Mouse (Mus musculus) heart, postnatal 25 days (tissue): ENCODE results near the gene Rps11. TPM values are rescaled to one million over a fixed set of nuclear protein-coding genes. Genes with fewer than 3 reads are reported as not detected.
"Not testable (repeated sequence)": the region's sequence is repeated elsewhere in the genome, so short reads cannot be mapped to it uniquely, and the experiment has no call there.

Experiments used
- DNase-seq: peaks from one replicate; pipeline ENCODE4 v3.0.0; 2022; ENCODE audit warnings: low spot score
- intact Hi-C: fragments of 180-260 bp; cut with DNase I; formaldehyde crosslinking; loops from one replicate; pipeline ENCODE4 v1.15.1; 2025
- total RNA-seq, 2 experiments: library from RNA; stranded (reverse); gene quantifications; 2 replicates each; pipeline ENCODE4 v1.2.3; 2021

Gene Rps11
- total RNA-seq, 2 experiments from 2014 or later, result 517 to 569 TPM

DNA sequence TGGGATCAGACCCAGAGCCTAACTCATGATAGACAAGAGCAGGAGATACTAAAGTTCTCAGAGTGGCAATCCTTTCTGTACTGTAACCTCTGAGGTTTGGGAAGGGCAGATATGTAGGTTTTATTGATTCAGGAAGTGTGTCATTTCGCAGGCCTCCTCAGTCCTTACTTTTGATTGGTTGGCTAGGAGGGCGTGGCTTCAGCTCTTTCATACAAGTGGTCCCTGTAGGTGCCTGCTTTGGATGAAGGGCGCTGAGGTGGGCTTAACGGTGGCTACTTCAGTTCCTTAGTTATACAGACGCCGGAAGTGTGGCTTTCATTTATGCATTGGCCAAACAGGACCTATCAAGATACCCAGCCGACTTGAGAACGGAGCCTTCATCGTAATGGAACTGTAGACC is 31.4 kb upstream of the Rps11 start:
- intact Hi-C loops, result no loop called here

DNA sequence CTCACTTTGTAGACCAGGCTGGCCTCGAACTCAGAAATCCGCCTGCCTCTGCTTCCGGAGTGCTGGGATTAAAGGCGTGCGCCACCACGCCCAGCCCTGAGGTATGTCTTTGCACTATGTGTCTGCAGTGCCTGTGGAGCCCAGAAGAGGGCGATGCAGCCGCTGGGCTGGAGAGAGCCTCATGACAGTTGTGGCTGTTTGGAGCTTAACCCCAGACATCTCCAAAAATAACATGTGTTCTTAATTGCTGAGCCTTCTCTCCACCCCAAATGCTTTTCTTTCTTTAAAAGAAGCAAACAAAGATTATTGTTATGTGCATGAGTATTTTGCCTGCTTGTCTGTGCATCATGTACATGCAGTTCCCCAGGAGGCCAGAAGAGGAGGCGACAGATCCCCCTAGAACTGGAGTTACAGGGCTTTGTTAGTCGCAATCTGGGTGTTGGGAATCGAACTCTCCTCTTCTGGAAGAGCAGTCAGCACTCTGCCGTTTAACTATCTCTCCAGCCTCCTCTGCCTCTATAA is 30.8 kb upstream of the Rps11 start:
- intact Hi-C loops, result no loop called here
- no peak for DNase-seq

More for the DNA sequence above, 31.4 kb upstream of the Rps11 start:
- no peak for DNase-seq

DNA sequence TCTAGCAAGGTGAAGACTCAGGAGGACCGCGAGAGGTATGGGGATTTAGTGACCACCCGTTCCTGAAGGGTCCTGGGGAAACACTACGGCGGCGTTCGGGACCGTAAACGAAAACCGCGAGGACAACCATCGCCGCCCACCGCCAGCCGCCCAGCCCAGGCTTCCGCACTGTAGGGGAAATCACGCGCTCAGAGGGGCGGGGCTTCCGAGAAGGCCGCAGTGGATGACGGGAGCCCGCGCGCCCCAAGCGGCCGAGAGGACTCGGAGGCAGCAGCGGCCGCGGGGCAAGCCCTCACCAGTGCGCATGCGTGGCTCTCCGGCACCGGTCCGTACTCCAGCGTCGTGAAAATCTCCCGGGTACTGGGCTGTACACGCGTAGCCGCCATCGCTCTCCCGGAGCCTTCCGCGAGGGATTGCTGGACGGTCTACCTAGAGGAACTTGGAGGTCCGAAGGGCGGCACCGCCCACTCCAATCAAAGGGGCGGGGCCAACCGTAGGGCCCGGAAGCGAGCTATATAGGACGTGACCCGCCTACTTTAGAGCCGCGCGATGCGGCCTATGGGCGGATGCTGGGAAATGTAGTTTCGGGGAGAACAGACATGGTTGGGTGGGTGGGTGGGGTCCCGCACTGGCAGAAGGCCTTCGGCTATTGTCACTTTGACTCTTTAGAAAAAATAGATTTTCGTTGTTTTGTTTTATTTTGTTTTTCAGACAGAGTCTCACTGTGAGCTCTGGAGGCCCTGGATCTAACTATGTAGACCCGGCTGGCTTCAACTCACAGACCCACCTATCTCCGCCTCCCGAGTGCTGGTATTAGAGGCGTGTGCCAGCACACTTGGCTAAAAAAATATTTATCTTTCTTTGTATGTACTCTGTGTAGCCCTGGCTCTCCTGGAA is 30.1 kb upstream of the Rps11 start, which contains the start of the genes Pih1d1 and Aldh16a1:
Gene Pih1d1 (plus strand): TSS at position 208 of the 897 bp plus-strand sequence.
Gene Aldh16a1 (minus strand): TSS at position 489 of the 897 bp plus-strand sequence.
- DNase-seq, result peak; percentile 95
- intact Hi-C loops, result no loop called here

DNA sequence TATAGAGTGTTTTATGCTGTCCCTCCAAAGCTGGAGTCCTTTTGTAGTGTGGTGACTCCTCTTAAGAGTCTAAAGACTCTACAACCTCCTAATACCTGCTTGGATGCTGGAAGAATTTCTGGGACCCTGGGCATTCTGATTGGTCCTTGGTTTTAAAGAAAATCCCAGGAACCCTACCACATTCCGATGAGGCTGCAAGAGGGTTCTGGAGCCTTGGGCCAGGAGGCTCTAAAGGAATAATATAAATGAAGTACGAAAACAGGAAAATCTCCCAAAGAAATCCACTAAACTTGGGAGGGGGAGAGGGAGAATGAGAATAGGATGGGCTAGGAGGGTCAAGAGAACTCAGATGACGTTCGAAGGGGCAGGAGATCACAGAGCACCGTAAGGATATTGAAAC is 29.3 kb upstream of the Rps11 start:
- intact Hi-C loops, result no loop called here

DNA sequence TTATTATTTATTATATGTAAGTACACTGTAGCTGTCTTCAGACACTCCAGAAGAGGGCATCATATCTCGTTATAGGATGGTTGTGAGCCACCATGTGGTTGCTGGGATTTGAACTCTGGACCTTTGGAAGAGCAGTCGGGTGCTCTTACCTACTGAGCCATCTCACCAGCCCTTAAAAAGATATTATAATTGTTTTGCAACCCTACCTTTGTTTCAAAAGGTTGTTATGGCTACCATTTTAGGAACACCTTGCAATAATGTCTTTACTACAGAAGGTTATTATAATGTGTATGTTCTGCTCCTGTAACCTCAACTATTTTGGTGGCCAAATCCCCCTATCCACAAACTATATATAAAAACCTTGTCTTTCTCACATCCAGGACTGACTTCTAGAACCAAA is 28.8 kb upstream of the Rps11 start:
- intact Hi-C loops, DNase-seq: not testable (repeated sequence)

More for the DNA sequence above, 29.3 kb upstream of the Rps11 start:
- DNase-seq, result no peak

DNA sequence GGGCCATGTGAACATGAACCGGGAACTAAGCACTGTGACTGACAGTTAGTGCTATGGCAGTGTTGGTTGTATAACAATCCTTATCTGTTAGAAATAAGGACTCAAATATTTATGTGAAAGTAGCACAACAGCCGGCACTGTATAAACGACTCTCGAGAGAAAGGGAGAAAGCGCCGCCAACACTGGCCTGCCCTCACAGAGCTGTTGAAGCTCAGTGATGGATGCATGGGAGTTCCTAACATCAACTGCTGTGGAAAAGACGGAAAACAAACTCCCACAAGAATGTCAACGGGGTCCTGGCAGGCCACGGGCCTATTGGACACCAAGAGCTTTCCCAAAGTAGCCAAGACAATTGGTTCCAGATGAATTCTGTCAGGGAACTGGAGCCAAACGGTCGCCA is 27.1 kb upstream of the Rps11 start:
- peak; percentile 62 for DNase-seq

GRCm38 (mm10) chr7:45150321-45150720 is 26.1 kb upstream of the Rps11 start:
- intact Hi-C loops, result no loop called here
- DNase-seq, result no peak

More for the DNA sequence above, 27.1 kb upstream of the Rps11 start:
- intact Hi-C loops, result no loop called here

- intact Hi-C loops, result no loop called here
- DNase-seq, result peak; percentile 57
These were observed 25.3 kb upstream of the Rps11 start for GRCm38 (mm10) chr7:45149545-45149944.

- no peak for DNase-seq
- intact Hi-C loops, result no loop called here
These were observed 24.4 kb upstream of the Rps11 start for GRCm38 (mm10) chr7:45148534-45149098.

- intact Hi-C loops, result no loop called here
- DNase-seq, result no peak
These were observed 23.7 kb upstream of the Rps11 start for GRCm38 (mm10) chr7:45147899-45148298.

DNA sequence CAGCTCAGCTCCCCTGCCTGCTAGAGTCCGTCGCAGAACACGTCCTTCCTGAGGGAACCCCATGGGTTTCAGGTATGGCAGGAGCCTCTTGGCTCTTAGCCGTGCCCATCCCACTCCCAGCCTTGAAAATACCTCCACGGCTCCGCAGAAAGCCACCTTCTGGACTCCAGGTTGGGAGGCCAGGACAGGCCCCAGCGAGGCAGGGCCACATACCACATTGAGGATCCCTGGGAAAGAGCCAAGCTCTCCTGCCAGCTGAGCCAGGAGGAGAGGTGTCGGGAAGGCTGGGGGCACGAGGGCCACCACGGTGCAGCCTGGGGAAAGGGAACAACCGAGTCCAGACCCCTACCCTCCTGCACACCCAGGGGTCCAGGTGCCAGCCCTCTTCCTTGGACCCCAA is 23.0 kb upstream of the Rps11 start:
- intact Hi-C loops, result no loop called here
- no peak for DNase-seq

DNA sequence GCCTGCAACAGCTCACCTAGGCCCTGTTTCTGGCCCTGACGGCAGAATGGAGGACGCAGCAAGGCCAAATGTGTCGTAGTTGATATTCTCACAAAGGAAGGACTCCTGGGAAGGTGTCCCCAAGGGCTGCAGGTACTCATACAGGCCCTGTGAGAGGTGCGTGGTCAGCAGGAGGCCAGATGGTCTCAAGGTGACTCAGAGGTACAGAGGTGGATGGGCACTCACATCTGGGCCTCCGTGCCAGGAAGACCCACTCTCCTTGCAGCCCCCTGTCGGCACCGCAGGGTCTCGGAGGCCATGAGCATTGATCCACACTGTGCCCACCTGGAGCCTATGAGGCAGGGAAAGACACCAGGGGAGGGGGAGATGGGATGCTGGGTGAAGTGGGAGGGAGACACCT is 21.2 kb upstream of the Rps11 start:
- intact Hi-C loops, result no loop called here

GRCm38 (mm10) chr7:45144368-45145174 is 20.3 kb upstream of the Rps11 start:
- DNase-seq, result no peak
- intact Hi-C loops, result no loop called here

More for the DNA sequence above, 21.2 kb upstream of the Rps11 start:
- DNase-seq, result no peak

- no peak for DNase-seq
- intact Hi-C loops, result no loop called here
These were observed 17.7 kb upstream of the Rps11 start for GRCm38 (mm10) chr7:45141914-45142313.

DNA sequence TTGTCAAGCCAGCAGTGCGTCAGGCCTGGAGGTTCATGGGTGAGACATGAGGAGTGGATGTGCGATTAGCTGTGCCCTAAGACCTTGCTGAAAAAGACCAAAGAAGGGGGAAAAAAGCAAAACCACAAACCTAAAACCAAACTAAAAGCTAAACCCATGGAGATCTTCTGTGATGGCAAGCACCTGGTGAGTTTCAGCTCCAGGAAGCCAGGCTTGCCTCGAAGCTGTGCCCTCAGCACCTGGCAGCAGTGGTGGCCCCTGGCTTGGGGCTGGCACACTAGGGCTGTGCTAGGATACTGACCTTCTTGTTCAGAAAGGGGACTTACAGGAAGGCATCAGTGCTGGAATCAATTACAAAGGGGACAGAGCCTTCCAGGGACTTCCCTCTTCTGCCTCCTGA is 17.1 kb upstream of the Rps11 start:
- DNase-seq, result no peak
- intact Hi-C loops, result no loop called here

GRCm38 (mm10) chr7:45139904-45140723 is 15.9 kb upstream of the Rps11 start:
- DNase-seq, result no peak
- intact Hi-C loops, result no loop called here

- intact Hi-C loops, result no loop called here
- DNase-seq, result no peak
These were observed 14.2 kb upstream of the Rps11 start for GRCm38 (mm10) chr7:45138403-45138802.

- DNase-seq, result no peak
- intact Hi-C loops, result no loop called here
These were observed 13.2 kb upstream of the Rps11 start for GRCm38 (mm10) chr7:45137171-45138006.
